Mouse (Mus musculus) intestine, embryonic 14.5 days (tissue): ENCODE measurements around the gene Nat10. TPM values are rescaled to one million over a fixed set of nuclear protein-coding genes. Genes with fewer than 3 reads are reported as not detected.

Experiments used
- ATAC-seq: fragments of 200-750 bp; cut with Nextera tagmentation; replicated peaks from 2 replicates; pipeline ENCODE4 v1.8.0; 2017; ENCODE audit warnings: low read depth, moderate number of reproducible peaks, moderate TSS enrichment, moderate library complexity; ENCODE audit not compliant: low FRiP score, low TSS enrichment
- DNase-seq: peaks from one replicate; pipeline ENCODE4 v3.0.0-alpha.2; 2018; ENCODE audit warnings: low spot score
- H3K27ac ChIP-seq: fragments of 300-500 bp; sonication (generic); 2 replicates; pipeline ENCODE4 v1.5.1; 2014; ENCODE audit warnings: low read depth, mild to moderate bottlenecking, control low read depth
- H3K27me3 ChIP-seq: fragments of 300-500 bp; sonication (generic); replicated peaks from 2 replicates; pipeline ENCODE4 v1.6.1; 2014; ENCODE audit warnings: low read length, control low read depth; ENCODE audit not compliant: control insufficient read depth, insufficient read depth
- H3K36me3 ChIP-seq: fragments of 300-500 bp; sonication (generic); 2 replicates; pipeline ENCODE4 v1.6.1; 2014; ENCODE audit warnings: low read length, control low read depth; ENCODE audit not compliant: control insufficient read depth, insufficient read depth
- H3K4me1 ChIP-seq: fragments of 300-500 bp; sonication (generic); replicated peaks from 2 replicates; pipeline ENCODE4 v1.6.1; 2014; ENCODE audit warnings: low read length, control low read depth, mixed read lengths; ENCODE audit not compliant: control insufficient read depth, insufficient read depth
- H3K4me2 ChIP-seq: fragments of 300-500 bp; sonication (generic); 2 replicates; pipeline ENCODE4 v1.6.1; 2014; ENCODE audit warnings: low read length
- H3K4me3 ChIP-seq: fragments of 300-500 bp; sonication (generic); 2 replicates; pipeline ENCODE4 v1.5.1; 2014; ENCODE audit warnings: low read depth, low read length, control low read depth, mixed read lengths
- H3K9ac ChIP-seq: fragments of 300-500 bp; sonication (generic); 2 replicates; pipeline ENCODE4 v1.6.1; 2014; ENCODE audit warnings: mild to moderate bottlenecking, low read length
- H3K9me3 ChIP-seq: fragments of 300-500 bp; sonication (generic); 2 replicates; pipeline ENCODE4 v1.6.1; 2016; ENCODE audit warnings: low read length, control low read depth; ENCODE audit not compliant: control insufficient read depth
- WGBS: fragments of 180-500 bp; shearing (Covaris S2); extraction: QIAGEN DNeasy Blood & Tissue Kit; methylation state at CpG from one replicate; pipeline ENCODE4 v1.1.7; 2014; 5-methylcytosine and 5-hydroxymethylcytosine counted together
- polyA plus RNA-seq: library from polyadenylated mRNA; unstranded; fragments of >200 nt; fragmentation: Nextera tagmentation; extraction: Ambion mirVana; gene quantifications from 2 replicates; pipeline ENCODE4 v1.2.1, GENCODE M21; 2014

The Nat10 gene
- polyA plus RNA-seq, 1 experiment from 2014 or later, result 39.3 TPM

DNA sequence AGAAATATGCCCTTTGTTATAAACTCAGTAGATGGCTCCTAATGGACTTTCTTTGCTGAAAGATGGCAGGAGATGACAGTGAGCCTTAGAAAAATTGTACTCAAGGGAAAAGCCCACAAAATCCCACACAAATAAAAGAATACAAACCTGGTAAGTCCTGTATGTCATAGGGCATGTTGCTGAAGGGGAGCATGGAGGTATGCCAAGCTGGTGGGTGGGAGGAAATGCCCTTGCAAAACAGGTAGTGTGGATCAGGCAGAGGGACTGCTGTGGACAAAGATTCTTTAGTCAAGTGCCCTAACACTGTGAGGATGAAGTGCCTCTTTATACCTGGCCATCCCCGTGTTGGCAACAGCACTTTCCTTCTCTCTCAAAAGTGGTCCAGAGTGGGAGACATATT, 68.3 kb downstream of the Nat10 start:
- H3K27ac ChIP-seq, result no peak overlapping the region
- ATAC-seq (no peak), DNase-seq (no peak)
- no peak overlapping the region for H3K4me3 ChIP-seq
- no peaks in the 10 kb centered on the region for H3K36me3 ChIP-seq
- no peak overlapping the region for H3K4me2 ChIP-seq
- no peaks in the 10 kb centered on the region for H3K9me3 ChIP-seq
- H3K9ac ChIP-seq, result no peak overlapping the region
- H3K4me1 ChIP-seq, result peaks cover 6% of the 10 kb centered on the region; the same call in 1 of the 2 replicates
- no peaks in the 10 kb centered on the region for H3K27me3 ChIP-seq
- 88% methylated on average over 1 of the region's 1 CpGs for WGBS

GRCm38 (mm10) chr2:103691278-103691677, 69.8 kb downstream of the Nat10 start:
- Histone ChIP-seq H3K4me3 (no peak overlapping the region), H3K27ac (no peak overlapping the region), H3K4me2 (no peak overlapping the region), H3K9me3 (no peaks in the 10 kb centered on the region), H3K4me1 (peaks cover 6% of the 10 kb centered on the region; the same call in 1 of the 2 replicates), H3K27me3 (no peaks in the 10 kb centered on the region), H3K9ac (no peak overlapping the region), H3K36me3 (no peaks in the 10 kb centered on the region)
- WGBS, result 60% methylated on average over 1 of the region's 1 CpGs
- no peak for ATAC-seq
- DNase-seq, result no peak

DNA sequence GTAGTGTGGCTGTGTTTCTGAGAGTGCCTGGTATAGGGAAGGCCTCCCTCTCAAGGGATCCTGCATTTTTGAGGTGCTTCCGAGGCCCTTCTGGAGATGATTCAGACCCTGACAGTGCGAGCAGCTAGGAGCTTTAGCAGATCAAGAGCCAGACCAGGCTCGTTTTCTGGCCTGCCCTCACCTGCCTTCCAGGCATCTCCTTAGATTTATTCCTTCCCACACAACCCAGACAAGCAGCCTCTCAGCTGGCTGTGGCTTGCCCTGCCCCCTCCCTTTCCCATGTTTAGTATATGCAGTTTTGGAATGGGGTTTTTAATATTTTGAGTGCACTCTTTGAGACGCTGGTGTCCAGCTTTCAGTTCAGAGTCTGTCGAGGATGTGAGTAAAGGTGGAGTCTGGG, 70.2 kb downstream of the Nat10 start:
- Histone ChIP-seq H3K4me3 (no peak overlapping the region), H3K27ac (peak overlapping the region; percentile 22; the same call in 1 of the 2 replicates), H3K9me3 (no peaks in the 10 kb centered on the region), H3K4me1 (peaks cover 4% of the 10 kb centered on the region; the same call in 1 of the 2 replicates), H3K36me3 (no peaks in the 10 kb centered on the region), H3K27me3 (no peaks in the 10 kb centered on the region), H3K9ac (no peak overlapping the region), H3K4me2 (no peak overlapping the region)
- DNase-seq, result no peak
- ATAC-seq, result 0 out of 2 replicates have a peak, but pooled peaks have one; percentile 40
- 32% methylated on average over 5 of the region's 5 CpGs for WGBS

DNA sequence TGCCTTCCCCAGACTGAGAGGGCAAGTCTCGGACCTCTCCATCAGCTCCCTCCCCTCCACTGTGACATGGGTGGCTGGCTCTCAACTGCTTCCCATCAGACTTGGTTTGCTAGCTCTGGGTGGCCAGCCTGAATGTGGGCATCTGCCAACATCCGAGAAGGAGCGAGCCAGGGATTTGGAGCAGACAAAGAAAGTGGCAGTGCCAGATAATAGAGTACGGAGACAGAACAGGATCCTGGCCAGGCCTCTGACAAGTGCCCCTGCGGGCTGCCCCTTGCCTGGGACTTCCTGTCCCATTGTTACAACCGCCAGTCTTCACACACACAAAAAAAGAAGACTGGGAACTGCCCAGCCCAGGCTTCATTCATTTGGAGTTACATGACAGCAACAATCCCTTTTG, 70.6 kb downstream of the Nat10 start:
- H3K4me3 ChIP-seq, result no peak overlapping the region
- H3K9ac ChIP-seq, result no peak overlapping the region
- no peak for ATAC-seq
- DNase-seq, result no peak
- no peaks in the 10 kb centered on the region for H3K36me3 ChIP-seq
- peak overlapping the region; percentile 22; the same call in 1 of the 2 replicates for H3K27ac ChIP-seq
- H3K9me3 ChIP-seq, result no peaks in the 10 kb centered on the region
- H3K4me2 ChIP-seq, result no peak overlapping the region
- peaks cover 5% of the 10 kb centered on the region; the same call in 1 of the 2 replicates for H3K4me1 ChIP-seq
- WGBS, result 55% methylated on average over 6 of the region's 6 CpGs
- H3K27me3 ChIP-seq, result no peaks in the 10 kb centered on the region

GRCm38 (mm10) chr2:103687888-103688287, 73.2 kb downstream of the Nat10 start:
- H3K9ac ChIP-seq, result no peak overlapping the region
- ATAC-seq, result no peak

DNA sequence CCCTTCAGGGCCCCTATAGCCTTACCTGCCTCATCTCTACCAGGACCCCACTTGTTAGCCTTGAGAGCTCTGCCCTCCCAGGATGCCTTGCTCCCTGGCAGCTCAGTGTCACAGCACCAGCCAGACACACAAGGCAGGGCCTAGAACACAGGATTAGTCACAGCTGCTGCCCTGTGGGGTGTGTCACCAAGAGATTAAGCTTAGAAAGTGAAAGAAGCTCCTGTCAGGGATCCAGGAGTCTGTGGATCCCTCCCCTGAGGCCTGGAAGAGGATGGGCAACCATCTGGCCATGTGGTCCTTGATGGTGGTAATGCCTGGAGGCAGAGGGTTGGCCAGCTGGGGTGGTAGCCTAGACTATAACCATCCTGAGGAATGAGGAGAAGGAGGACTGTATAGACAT, 73.9 kb downstream of the Nat10 start:
- Histone ChIP-seq H3K27ac (no peak overlapping the region), H3K9me3 (no peaks in the 10 kb centered on the region), H3K4me1 (peaks cover 10% of the 10 kb centered on the region; the same call in 1 of the 2 replicates), H3K9ac (no peak overlapping the region), H3K36me3 (no peaks in the 10 kb centered on the region), H3K4me2 (no peak overlapping the region), H3K27me3 (no peaks in the 10 kb centered on the region), H3K4me3 (no peak overlapping the region)
- DNase-seq (no peak), ATAC-seq (no peak)

More at GRCm38 (mm10) chr2:103687888-103688287, 73.2 kb downstream of the Nat10 start:
- H3K27me3 ChIP-seq, result no peaks in the 10 kb centered on the region
- H3K4me2 ChIP-seq, result no peak overlapping the region
- H3K4me1 ChIP-seq, result peaks cover 10% of the 10 kb centered on the region; the same call in 1 of the 2 replicates
- H3K9me3 ChIP-seq, result no peaks in the 10 kb centered on the region
- no peaks in the 10 kb centered on the region for H3K36me3 ChIP-seq
- H3K4me3 ChIP-seq, result no peak overlapping the region
- H3K27ac ChIP-seq, result no peak overlapping the region
- DNase-seq, result no peak

DNA sequence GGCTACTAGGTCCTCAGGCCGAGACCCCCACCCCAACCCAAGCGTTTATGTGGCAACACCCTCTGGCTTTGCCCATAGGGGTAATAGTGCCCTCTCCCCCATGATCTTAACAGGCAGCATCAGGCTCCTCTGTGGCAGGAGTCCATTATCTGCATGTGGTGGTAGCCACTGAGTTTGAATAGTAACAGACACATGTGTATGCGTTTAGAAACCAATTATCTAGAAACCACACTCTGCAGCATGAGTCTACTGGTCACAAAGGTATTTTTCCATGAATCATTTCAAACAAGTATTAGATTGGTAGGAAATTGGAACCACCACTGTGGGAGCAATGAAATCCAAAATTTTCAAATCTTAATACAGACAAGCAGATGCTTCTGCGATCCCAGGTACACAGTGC, 75.5 kb downstream of the Nat10 start:
- DNase-seq (no peak), ATAC-seq (no peak)
- Histone ChIP-seq H3K27ac (peak overlapping the region; percentile 57; the same call in 1 of the 2 replicates), H3K27me3 (no peaks in the 10 kb centered on the region), H3K9ac (no peak overlapping the region), H3K36me3 (no peaks in the 10 kb centered on the region), H3K4me1 (peaks cover 10% of the 10 kb centered on the region; the same call in 1 of the 2 replicates), H3K4me3 (no peak overlapping the region), H3K9me3 (no peaks in the 10 kb centered on the region), H3K4me2 (no peak overlapping the region)
- 86% methylated on average over 4 of the region's 4 CpGs for WGBS

- no peak overlapping the region for H3K4me2 ChIP-seq
- no peak overlapping the region for H3K4me3 ChIP-seq
- no peak overlapping the region for H3K9ac ChIP-seq
- H3K36me3 ChIP-seq, result no peaks in the 10 kb centered on the region
- ATAC-seq (peak; percentile 62; the same call in 1 of the 2 replicates), DNase-seq (no peak)
- H3K4me1 ChIP-seq, result peaks cover 6% of the 10 kb centered on the region; the same call in 1 of the 2 replicates
- H3K27me3 ChIP-seq, result no peaks in the 10 kb centered on the region
- H3K27ac ChIP-seq, result peak overlapping the region; percentile 57; the same call in 1 of the 2 replicates
- H3K9me3 ChIP-seq, result no peaks in the 10 kb centered on the region
- WGBS, result 59% methylated on average over 7 of the region's 7 CpGs
Measured at GRCm38 (mm10) chr2:103684926-103685577, 76.0 kb downstream of the Nat10 start.

GRCm38 (mm10) chr2:103684431-103684830, 76.6 kb downstream of the Nat10 start:
- Histone ChIP-seq H3K27me3 (no peaks in the 10 kb centered on the region), H3K9ac (no peak overlapping the region), H3K9me3 (no peaks in the 10 kb centered on the region), H3K27ac (no peak overlapping the region), H3K4me3 (no peak overlapping the region), H3K4me1 (peaks cover 6% of the 10 kb centered on the region; the same call in 1 of the 2 replicates), H3K36me3 (no peaks in the 10 kb centered on the region), H3K4me2 (no peak overlapping the region)
- 81% methylated on average over 2 of the region's 2 CpGs for WGBS
- DNase-seq (no peak), ATAC-seq (no peak)
